Comparison of ENCODE assay signal across 13 mouse cellular contexts in genomic region chr16:23967301-23967700, GRCm38 (mm10). TPM values are rescaled to one million over a fixed set of nuclear protein-coding genes. Genes with fewer than 3 reads are reported as not detected.
DNase-seq lines count a peak whose midpoint lies in the region; ATAC-seq and TF ChIP-seq lines count a peak whose summit lies in the region.
"Had no signal": no experiment of that assay in that cellular context is flagged by ENCODE, and none has a peak within 500 bp of the region (broad histone marks: within the 10 kb centered on the region; RNA-seq: fewer than 3 reads in every experiment).

No protein-coding gene starts in this region.

- TF ChIP-seq CTCF in heart, adult 2 months (IDR thresholded peaks at IDR 0.05) = peak; percentile 62
- TF ChIP-seq CTCF in lung, postnatal 0 days (IDR thresholded peaks at IDR 0.05) = peak; percentile 73

- no peaks in the 10 kb centered on the region for H3K79me2 ChIP-seq in heart, adult 2 months (replicated peaks; ENCODE audit: control insufficient read depth, insufficient read depth, low read length)

- H3K36me3 ChIP-seq in heart, adult 2 months (ENCODE audit: control insufficient read depth, insufficient read depth, low read length) = peaks cover 7% of the 10 kb centered on the region
- H3K36me3 ChIP-seq in lung, postnatal 0 days (ENCODE audit: insufficient read depth, low read length) = peaks cover 8% of the 10 kb centered on the region; the same call in 1 of the 2 replicates

- intact Hi-C loops in heart, adult 2 months (cut with DNase I) = no loop called here

- H3K9ac ChIP-seq in heart, adult 2 months (ENCODE audit: low read depth, low read length) = no peak overlapping the region
- no peak overlapping the region for H3K9ac ChIP-seq in lung, postnatal 0 days (replicated peaks; ENCODE audit: low read depth)
- H3K9ac ChIP-seq: forebrain, embryonic 15.5 days; limb, embryonic 15.5 days had no signal

- H3K27me3 ChIP-seq in heart, adult 2 months (ENCODE audit: control insufficient read depth, insufficient read depth, low read length) = no peaks in the 10 kb centered on the region
- no peaks in the 10 kb centered on the region for H3K27me3 ChIP-seq in lung, postnatal 0 days (replicated peaks; ENCODE audit: insufficient read depth, low read length)
- H3K27me3 ChIP-seq: forebrain, embryonic 15.5 days; limb, embryonic 15.5 days had no signal

- WGBS in heart, adult 2 months = 82% methylated on average over 7 of the region's 7 CpGs
- WGBS in lung, postnatal 0 days = 74% methylated on average over 7 of the region's 7 CpGs

- DNase-seq in heart, adult 2 months = no peak
- no peak for DNase-seq in heart, adult 9 months (ENCODE audit: low spot score in 2 of 2)
- peak; percentile 39 for DNase-seq in thymus, postnatal 0 days (ENCODE audit: low spot score)
- no peak for DNase-seq in thymus, postnatal 10 days (ENCODE audit: low spot score in 2 of 2)
- peak; percentile 70 for DNase-seq in lung, postnatal 0 days (ENCODE audit: low spot score)
- DNase-seq in adrenal gland, adult 2 months = no peak
- no peak for DNase-seq in cerebellum, adult 11 months

- peak; percentile 54 for ATAC-seq in lung, postnatal 0 days
- ATAC-seq in monocyte, adult 5-6 weeks (replicated peaks; ENCODE audit: insufficient number of reproducible peaks, low FRiP score, low TSS enrichment, poor library complexity, severe bottlenecking) = no peak
- ATAC-seq: forebrain, embryonic 15.5 days had no signal

- no peak for TF ChIP-seq EP300 in heart, adult 2 months (IDR thresholded peaks at IDR 0.05; ENCODE audit: insufficient read depth, low read depth, low read length)
- TF ChIP-seq EP300 in lung, postnatal 0 days (IDR thresholded peaks at IDR 0.05) = peak; percentile 49; the same call in 1 of the 2 replicates

- H3K9me3 ChIP-seq in lung, postnatal 0 days (ENCODE audit: low read length) = no peaks in the 10 kb centered on the region
- H3K9me3 ChIP-seq: forebrain, embryonic 15.5 days; limb, embryonic 15.5 days had no signal

- H3K4me3 ChIP-seq in heart, adult 2 months = no peak overlapping the region
- H3K4me3 ChIP-seq in lung, postnatal 0 days (ENCODE audit: low read depth, low read length) = no peak overlapping the region
- H3K4me3 ChIP-seq: forebrain, embryonic 15.5 days; limb, embryonic 15.5 days had no signal

- H3K4me1 ChIP-seq in heart, adult 2 months (ENCODE audit: control insufficient read depth, insufficient read depth, low read length) = peaks cover 4% of the 10 kb centered on the region
- H3K4me1 ChIP-seq in lung, postnatal 0 days (ENCODE audit: insufficient read depth, low read depth, low read length) = no peaks in the 10 kb centered on the region

- H3K4me2 ChIP-seq in lung, postnatal 0 days (replicated peaks; ENCODE audit: low read depth, low read length) = no peak overlapping the region
- H3K4me2 ChIP-seq: forebrain, embryonic 15.5 days; limb, embryonic 15.5 days had no signal

- TF ChIP-seq POLR2A in heart, adult 2 months (IDR thresholded peaks at IDR 0.05; ENCODE audit: insufficient read depth, low read depth, low read length) = no peak

- no peak overlapping the region for H3K27ac ChIP-seq in heart, adult 2 months
- no peak overlapping the region for H3K27ac ChIP-seq in lung, postnatal 0 days (ENCODE audit: low read length)
- H3K27ac ChIP-seq: forebrain, embryonic 15.5 days; limb, embryonic 15.5 days had no signal

RNA-seq across cellular contexts. Expression of gene Gm37419, which starts 21.0 kb away (rescaled TPM):
- total RNA-seq in heart, adult 2 months (2021) = not detected
- polyA plus RNA-seq in heart, adult 2 months (2012; rRNA removed) = not detected in 2 replicates
- polyA plus RNA-seq in thymus, postnatal 0 days (2015; fragmentation: Nextera tagmentation; extraction: Ambion mirVana) = not detected in 2 replicates
- polyA plus RNA-seq in lung, postnatal 0 days (2015; fragmentation: Nextera tagmentation; extraction: Ambion mirVana) = not detected in 2 replicates
- total RNA-seq in monocyte, adult 5-6 weeks (2017) = not detected in 3 replicates
- total RNA-seq in adrenal gland, adult 2 months (2021) = not detected
- not detected in 2 replicates for polyA plus RNA-seq in adrenal gland, adult 2 months (2012; rRNA removed)
- polyA plus RNA-seq: heart, embryonic 16.5 days; large intestine, adult 2 months; limb, embryonic 15.5 days; neural tube, embryonic 11.5 days had no signal

RNA-seq across cellular contexts. Expression of gene Bcl6, which starts 21.4 kb away (rescaled TPM):
- total RNA-seq in heart, adult 2 months (2021) = 10 to 100 TPM; 15.4 to 21.7 TPM
- polyA plus RNA-seq in heart, adult 2 months (2012; rRNA removed) = 16.5 and 17.8 TPM in 2 replicates
- polyA plus RNA-seq in thymus, postnatal 0 days (2015; fragmentation: Nextera tagmentation; extraction: Ambion mirVana) = 11.9 and 15.1 TPM in 2 replicates
- polyA plus RNA-seq in lung, postnatal 0 days (2015; fragmentation: Nextera tagmentation; extraction: Ambion mirVana) = 2.3 TPM in 2 replicates
- total RNA-seq in monocyte, adult 5-6 weeks (2017) = 74.7 to 91.8 TPM (median 83.1 TPM) in 3 replicates
- 10 to 100 TPM; 75.1 to 88.5 TPM for total RNA-seq in adrenal gland, adult 2 months (2021)
- polyA plus RNA-seq in adrenal gland, adult 2 months (2012; rRNA removed) = 36.0 and 36.8 TPM in 2 replicates

RNA-seq across cellular contexts. Expression of gene Rtp2, which starts 35.1 kb away (rescaled TPM):
- not detected for total RNA-seq in heart, adult 2 months (2021)
- not detected in 2 replicates for polyA plus RNA-seq in heart, adult 2 months (2012; rRNA removed)
- polyA plus RNA-seq in thymus, postnatal 0 days (2015; fragmentation: Nextera tagmentation; extraction: Ambion mirVana) = not detected in 2 replicates
- polyA plus RNA-seq in lung, postnatal 0 days (2015; fragmentation: Nextera tagmentation; extraction: Ambion mirVana) = not detected in 2 replicates
- total RNA-seq in monocyte, adult 5-6 weeks (2017) = not detected in 3 replicates
- total RNA-seq in adrenal gland, adult 2 months (2021) = not detected
- polyA plus RNA-seq in adrenal gland, adult 2 months (2012; rRNA removed) = not detected in 2 replicates
- polyA plus RNA-seq: forebrain, embryonic 15.5 days; heart, embryonic 16.5 days; large intestine, adult 2 months; limb, embryonic 15.5 days; neural tube, embryonic 11.5 days had no signal

Comparison
In these comparisons a context has a peak if more than half of its experiments do, and no peak if none do; other contexts are left out.
1. DNase-seq: peak in thymus, postnatal 0 days (single experiment) and lung, postnatal 0 days (single experiment); none in heart, adult 2 months (0 of 2), heart, adult 9 months (0 of 2), thymus, postnatal 10 days (0 of 2), adrenal gland, adult 2 months (single experiment) and cerebellum, adult 11 months (single experiment).